Mouse (Mus musculus) lung, adult 2 months (tissue): Measurements from ENCODE around the gene Bag5. TPM values are rescaled to one million over a fixed set of nuclear protein-coding genes. Genes with fewer than 3 reads are reported as not detected.
A peak's percentile ranks its signal among the peaks of the same experiment; 100 is the strongest.

Experiments used
- DNase-seq: peaks from one replicate; pipeline ENCODE4 v3.0.0; 2022
- H3K4me1 ChIP-seq: fragments of 200-500 bp; 2 replicates; pipeline ENCODE4 v1.6.1; 2011; ENCODE audit warnings: low read length; ENCODE audit not compliant: control insufficient read depth, insufficient read depth
- H3K4me3 ChIP-seq: fragments of 200-500 bp; replicated peaks from 2 replicates; pipeline ENCODE3; 2011; ENCODE audit warnings: low read depth, mild to moderate bottlenecking, control low read depth, low read length; ENCODE audit errors: extremely low read depth
- CTCF ChIP-seq: fragments of 200-500 bp; IDR thresholded peaks from 2 replicates; pipeline ENCODE4 v1.5.1; 2011; ENCODE audit warnings: mild to moderate bottlenecking, low read length, control low read depth; ENCODE audit not compliant: insufficient read depth
- POLR2A ChIP-seq: fragments of 200-500 bp; IDR thresholded peaks from 2 replicates; pipeline ENCODE4 v1.6.1; 2011; ENCODE audit warnings: low read depth, mild to moderate bottlenecking, control low read depth, low read length, borderline replicate concordance; ENCODE audit errors: extremely low read depth
- WGBS: fragments of 180-500 bp; shearing (Covaris S2); methylation state at CpG from one replicate; pipeline ENCODE4 v1.1.7; 2018; 5-methylcytosine and 5-hydroxymethylcytosine counted together
- polyA plus RNA-seq: library from polyadenylated mRNA; depleted of rRNA; stranded (reverse); fragments of >200 nt; gene quantifications from 2 replicates; pipeline ENCODE4 v1.2.3, GENCODE M21; 2012

Bag5 gene
- polyA plus RNA-seq, 1 experiment = 21.4 TPM

GRCm38 (mm10) chr12:111703301-111703700, 9.8 kb downstream of the Bag5 start:
- 77% methylated on average over 3 of the region's 3 CpGs for WGBS
- TF ChIP-seq CTCF (no peak), POLR2A (no peak)
- Histone ChIP-seq H3K4me1 (peaks cover 17% of the 10 kb centered on the region), H3K4me3 (no peak overlapping the region)
- no peak for DNase-seq

- H3K4me3 ChIP-seq = no peak overlapping the region
- H3K4me1 ChIP-seq = peaks cover 16% of the 10 kb centered on the region
- TF ChIP-seq CTCF = no peak
- no peak for TF ChIP-seq POLR2A
- WGBS = 61% methylated on average over 9 of the region's 9 CpGs
- DNase-seq = no peak
These were observed 12.1 kb downstream of the Bag5 start for GRCm38 (mm10) chr12:111700920-111701458.

- WGBS = 86% methylated on average over 4 of the region's 4 CpGs
- H3K4me3 ChIP-seq = no peak overlapping the region
- DNase-seq = no peak
- H3K4me1 ChIP-seq = peaks cover 12% of the 10 kb centered on the region
- TF ChIP-seq POLR2A = no peak
- no peak for TF ChIP-seq CTCF
These were observed 13.5 kb downstream of the Bag5 start for GRCm38 (mm10) chr12:111699542-111699941.

DNA sequence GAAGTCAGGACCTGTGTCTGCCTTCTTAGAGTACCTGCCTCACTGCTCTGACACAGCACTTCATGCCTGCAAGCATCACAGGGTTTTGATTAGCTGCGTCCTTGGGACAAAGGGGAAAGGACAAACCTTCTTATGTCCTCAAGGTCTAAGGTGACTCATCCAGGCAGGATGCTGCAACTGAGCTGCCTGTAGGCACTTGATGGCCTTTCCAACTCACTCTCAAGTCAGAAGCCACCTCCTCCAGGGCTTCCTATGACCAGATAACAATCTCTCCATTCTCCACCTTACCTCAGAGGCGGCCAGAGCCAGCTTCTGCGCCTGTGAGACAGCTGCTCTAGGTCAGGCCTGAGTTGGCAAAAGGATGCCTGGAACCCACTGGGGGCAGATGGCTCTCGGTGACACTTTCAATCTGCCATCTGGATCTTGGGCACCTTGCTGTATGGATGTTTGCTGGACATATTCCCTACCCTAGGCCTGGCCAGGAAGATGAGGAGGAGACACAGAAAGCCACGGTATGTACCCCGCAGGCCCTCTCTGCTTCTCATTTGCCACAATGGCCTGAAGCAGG, 14.6 kb downstream of the Bag5 start:
- Histone ChIP-seq H3K4me1 (peaks cover 15% of the 10 kb centered on the region), H3K4me3 (no peak overlapping the region)
- 69% methylated on average over 6 of the region's 6 CpGs for WGBS
- TF ChIP-seq CTCF (no peak), POLR2A (no peak)
- no peak for DNase-seq

- DNase-seq = no peak
- no peak for TF ChIP-seq POLR2A
- no peak for TF ChIP-seq CTCF
- H3K4me3 ChIP-seq = no peak overlapping the region
- 61% methylated on average over 4 of the region's 4 CpGs for WGBS
- H3K4me1 ChIP-seq = peaks cover 20% of the 10 kb centered on the region
These were observed 15.3 kb downstream of the Bag5 start for GRCm38 (mm10) chr12:111697708-111698107.

GRCm38 (mm10) chr12:111696239-111696638, 16.8 kb downstream of the Bag5 start:
- peaks cover 28% of the 10 kb centered on the region for H3K4me1 ChIP-seq
- peak; percentile 69 for TF ChIP-seq CTCF
- TF ChIP-seq POLR2A = no peak
- no peak overlapping the region for H3K4me3 ChIP-seq
- DNase-seq = peak; percentile 62
- WGBS = 34% methylated on average over 6 of the region's 6 CpGs

DNA sequence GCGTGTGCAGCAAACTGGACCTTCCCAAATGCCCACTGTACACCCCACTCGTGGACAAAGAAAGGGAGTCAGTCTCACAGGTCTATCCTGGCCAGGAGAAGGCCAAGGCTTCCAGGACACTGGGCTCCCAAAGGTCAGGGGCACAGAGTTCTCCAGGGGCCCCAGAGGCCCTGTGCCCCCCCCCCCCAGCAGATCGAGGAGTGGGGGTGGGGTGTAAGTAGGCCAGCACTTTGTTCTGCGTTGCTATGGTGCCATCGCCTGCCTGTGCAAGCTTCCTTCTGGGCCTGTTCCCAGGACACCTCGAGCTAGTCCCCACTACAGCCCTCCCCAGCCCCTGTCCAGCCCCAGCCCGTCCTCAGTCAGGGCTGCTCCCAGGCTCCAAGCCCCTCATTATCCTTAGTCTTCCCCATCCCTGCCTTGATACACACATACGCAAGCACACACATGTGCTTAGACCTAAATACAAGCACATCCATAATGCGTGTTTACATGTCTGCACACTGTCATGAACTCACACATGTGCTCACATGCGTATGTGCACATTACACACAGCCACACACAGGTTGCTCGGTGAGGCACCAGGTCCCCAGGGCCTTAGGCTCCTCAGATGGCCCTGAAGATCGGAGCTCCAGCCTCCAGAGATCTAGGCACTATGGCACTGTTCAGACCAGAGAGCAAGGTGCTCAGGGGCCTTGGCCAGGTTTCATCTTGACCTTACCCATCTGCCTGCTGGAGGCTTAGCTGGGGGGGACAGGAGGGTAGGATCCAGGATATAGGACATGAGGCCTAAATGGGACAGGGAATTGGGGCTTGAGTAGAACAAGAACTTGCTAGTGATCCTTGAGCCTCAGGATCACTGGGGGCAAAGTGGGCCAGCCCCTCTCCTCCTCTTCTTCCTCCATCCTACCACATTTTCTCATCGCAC, 17.9 kb downstream of the Bag5 start:
- no peak for DNase-seq
- 59% methylated on average over 13 of the region's 13 CpGs for WGBS
- Histone ChIP-seq H3K4me3 (no peak overlapping the region), H3K4me1 (peaks cover 30% of the 10 kb centered on the region)
- TF ChIP-seq POLR2A (no peak), CTCF (no peak)

- 18% methylated on average over 12 of the region's 12 CpGs for WGBS
- Histone ChIP-seq H3K4me1 (peaks cover 34% of the 10 kb centered on the region), H3K4me3 (no peak overlapping the region)
- no peak for DNase-seq
- TF ChIP-seq CTCF (no peak), POLR2A (0 out of 2 replicates have a peak, but pooled peaks have one; percentile 33)
These were observed 18.7 kb downstream of the Bag5 start for GRCm38 (mm10) chr12:111694271-111694781.
